Mouse (Mus musculus): Measurements from ENCODE around the gene Tamm41. TPM values are rescaled to one million over a fixed set of nuclear protein-coding genes. Genes with fewer than 3 reads are reported as not detected.

The Tamm41 gene
- polyA plus RNA-seq, 1 experiment from 2014 or later = 45.0 TPM

- H3K9ac ChIP-seq (ENCODE audit: low read depth, low read length) = 0 out of 2 replicates have a peak overlapping the region, but pooled peaks have one; percentile 10
- H3K4me3 ChIP-seq (ENCODE audit: low read depth, low read length) = no peak overlapping the region
- no peaks in the 10 kb centered on the region for H3K27me3 ChIP-seq (ENCODE audit: control insufficient read depth, insufficient read depth, low read length)
- H3K4me1 ChIP-seq (ENCODE audit: control insufficient read depth, insufficient read depth, low read length) = no peaks in the 10 kb centered on the region
- no peak for ATAC-seq (replicated peaks; ENCODE audit: insufficient number of reproducible peaks, low FRiP score, low TSS enrichment)
- 32% methylated on average over 10 of the region's 10 CpGs for WGBS (ENCODE audit: insufficient replicate concordance)
- no peak overlapping the region for H3K27ac ChIP-seq (ENCODE audit: low read depth, low read length)
- H3K36me3 ChIP-seq (ENCODE audit: control insufficient read depth, insufficient read depth, low read length) = no peaks in the 10 kb centered on the region
- no peak overlapping the region for H3K4me2 ChIP-seq
- no peaks in the 10 kb centered on the region for H3K9me3 ChIP-seq (replicated peaks; ENCODE audit: control insufficient read depth, low read length)
Measured at GRCm38 (mm10) chr6:115042609-115043008, 4.9 kb upstream of the Tamm41 start.

- H3K36me3 ChIP-seq (ENCODE audit: control insufficient read depth, insufficient read depth, low read length) = peaks cover 25% of the 10 kb centered on the region
- no peak overlapping the region for H3K4me2 ChIP-seq
- WGBS (ENCODE audit: insufficient replicate concordance) = 91% methylated on average over 5 of the region's 5 CpGs
- H3K9me3 ChIP-seq (replicated peaks; ENCODE audit: control insufficient read depth, low read length) = no peaks in the 10 kb centered on the region
- no peak for ATAC-seq (replicated peaks; ENCODE audit: insufficient number of reproducible peaks, low FRiP score, low TSS enrichment)
- H3K4me3 ChIP-seq (ENCODE audit: low read depth, low read length) = no peak overlapping the region
- H3K27ac ChIP-seq (ENCODE audit: low read depth, low read length) = no peak overlapping the region
- no peaks in the 10 kb centered on the region for H3K27me3 ChIP-seq (ENCODE audit: control insufficient read depth, insufficient read depth, low read length)
- H3K9ac ChIP-seq (ENCODE audit: low read depth, low read length) = no peak overlapping the region
- H3K4me1 ChIP-seq (ENCODE audit: control insufficient read depth, insufficient read depth, low read length) = peaks cover 6% of the 10 kb centered on the region; the same call in 1 of the 2 replicates
Measured at GRCm38 (mm10) chr6:115033441-115033840, 4.2 kb downstream of the Tamm41 start.

- Histone ChIP-seq H3K9me3 (replicated peaks; ENCODE audit: control insufficient read depth, low read length) (no peaks in the 10 kb centered on the region), H3K4me1 (ENCODE audit: control insufficient read depth, insufficient read depth, low read length) (no peaks in the 10 kb centered on the region), H3K27me3 (ENCODE audit: control insufficient read depth, insufficient read depth, low read length) (no peaks in the 10 kb centered on the region), H3K4me2 (no peak overlapping the region), H3K27ac (ENCODE audit: low read depth, low read length) (no peak overlapping the region), H3K4me3 (ENCODE audit: low read depth, low read length) (no peak overlapping the region), H3K9ac (ENCODE audit: low read depth, low read length) (no peak overlapping the region), H3K36me3 (ENCODE audit: control insufficient read depth, insufficient read depth, low read length) (peaks cover 25% of the 10 kb centered on the region)
- no peak for ATAC-seq (replicated peaks; ENCODE audit: insufficient number of reproducible peaks, low FRiP score, low TSS enrichment)
- 88% methylated on average over 2 of the region's 2 CpGs for WGBS (ENCODE audit: insufficient replicate concordance)
Measured at GRCm38 (mm10) chr6:115030098-115030497, 7.6 kb downstream of the Tamm41 start.

GRCm38 (mm10) chr6:115029248-115029647 lies 8.4 kb downstream of the Tamm41 start:
- WGBS (ENCODE audit: insufficient replicate concordance) = 73% methylated on average over 2 of the region's 2 CpGs
- Histone ChIP-seq H3K36me3 (ENCODE audit: control insufficient read depth, insufficient read depth, low read length) (peaks cover 24% of the 10 kb centered on the region), H3K4me2 (no peak overlapping the region), H3K4me1 (ENCODE audit: control insufficient read depth, insufficient read depth, low read length) (no peaks in the 10 kb centered on the region), H3K27me3 (ENCODE audit: control insufficient read depth, insufficient read depth, low read length) (no peaks in the 10 kb centered on the region), H3K9ac (ENCODE audit: low read depth, low read length) (no peak overlapping the region), H3K27ac (ENCODE audit: low read depth, low read length) (no peak overlapping the region), H3K9me3 (replicated peaks; ENCODE audit: control insufficient read depth, low read length) (no peaks in the 10 kb centered on the region), H3K4me3 (ENCODE audit: low read depth, low read length) (no peak overlapping the region)
- ATAC-seq (replicated peaks; ENCODE audit: insufficient number of reproducible peaks, low FRiP score, low TSS enrichment) = no peak

- H3K4me1 ChIP-seq (ENCODE audit: control insufficient read depth, insufficient read depth, low read length) = no peaks in the 10 kb centered on the region
- WGBS (ENCODE audit: insufficient replicate concordance) = 88% methylated on average over 14 of the region's 14 CpGs
- H3K36me3 ChIP-seq (ENCODE audit: control insufficient read depth, insufficient read depth, low read length) = peaks cover 14% of the 10 kb centered on the region
- no peak overlapping the region for H3K27ac ChIP-seq (ENCODE audit: low read depth, low read length)
- no peak overlapping the region for H3K9ac ChIP-seq (ENCODE audit: low read depth, low read length)
- H3K27me3 ChIP-seq (ENCODE audit: control insufficient read depth, insufficient read depth, low read length) = no peaks in the 10 kb centered on the region
- H3K9me3 ChIP-seq (replicated peaks; ENCODE audit: control insufficient read depth, low read length) = no peaks in the 10 kb centered on the region
- no peak for ATAC-seq (replicated peaks; ENCODE audit: insufficient number of reproducible peaks, low FRiP score, low TSS enrichment)
- no peak overlapping the region for H3K4me2 ChIP-seq
- H3K4me3 ChIP-seq (ENCODE audit: low read depth, low read length) = no peak overlapping the region
Measured at GRCm38 (mm10) chr6:115027485-115027992, 10.1 kb downstream of the Tamm41 start.

- Histone ChIP-seq H3K9ac (ENCODE audit: low read depth, low read length) (no peak overlapping the region), H3K4me1 (ENCODE audit: control insufficient read depth, insufficient read depth, low read length) (no peaks in the 10 kb centered on the region), H3K4me3 (ENCODE audit: low read depth, low read length) (no peak overlapping the region), H3K4me2 (no peak overlapping the region), H3K36me3 (ENCODE audit: control insufficient read depth, insufficient read depth, low read length) (peaks cover 2% of the 10 kb centered on the region; the same call in 1 of the 2 replicates), H3K27me3 (ENCODE audit: control insufficient read depth, insufficient read depth, low read length) (no peaks in the 10 kb centered on the region), H3K9me3 (replicated peaks; ENCODE audit: control insufficient read depth, low read length) (no peaks in the 10 kb centered on the region), H3K27ac (ENCODE audit: low read depth, low read length) (no peak overlapping the region)
- WGBS (ENCODE audit: insufficient replicate concordance) = 91% methylated on average over 9 of the region's 9 CpGs
- ATAC-seq (replicated peaks; ENCODE audit: insufficient number of reproducible peaks, low FRiP score, low TSS enrichment) = no peak
Measured at GRCm38 (mm10) chr6:115022876-115023275, 14.8 kb downstream of the Tamm41 start.

GRCm38 (mm10) chr6:115015461-115015860 lies 22.2 kb downstream of the Tamm41 start:
- 84% methylated on average over 13 of the region's 13 CpGs for WGBS (ENCODE audit: insufficient replicate concordance)
- Histone ChIP-seq H3K27me3 (ENCODE audit: control insufficient read depth, insufficient read depth, low read length) (no peaks in the 10 kb centered on the region), H3K4me3 (ENCODE audit: low read depth, low read length) (no peak overlapping the region), H3K4me1 (ENCODE audit: control insufficient read depth, insufficient read depth, low read length) (no peaks in the 10 kb centered on the region), H3K27ac (ENCODE audit: low read depth, low read length) (no peak overlapping the region), H3K36me3 (ENCODE audit: control insufficient read depth, insufficient read depth, low read length) (peaks cover 3% of the 10 kb centered on the region; the same call in 1 of the 2 replicates), H3K9ac (ENCODE audit: low read depth, low read length) (no peak overlapping the region), H3K4me2 (no peak overlapping the region), H3K9me3 (replicated peaks; ENCODE audit: control insufficient read depth, low read length) (no peaks in the 10 kb centered on the region)
- no peak for ATAC-seq (replicated peaks; ENCODE audit: insufficient number of reproducible peaks, low FRiP score, low TSS enrichment)

- no peak for ATAC-seq (replicated peaks; ENCODE audit: insufficient number of reproducible peaks, low FRiP score, low TSS enrichment)
- no peaks in the 10 kb centered on the region for H3K9me3 ChIP-seq (replicated peaks; ENCODE audit: control insufficient read depth, low read length)
- H3K4me1 ChIP-seq (ENCODE audit: control insufficient read depth, insufficient read depth, low read length) = no peaks in the 10 kb centered on the region
- no peak overlapping the region for H3K27ac ChIP-seq (ENCODE audit: low read depth, low read length)
- peaks cover 8% of the 10 kb centered on the region; the same call in 1 of the 2 replicates for H3K36me3 ChIP-seq (ENCODE audit: control insufficient read depth, insufficient read depth, low read length)
- no peaks in the 10 kb centered on the region for H3K27me3 ChIP-seq (ENCODE audit: control insufficient read depth, insufficient read depth, low read length)
- 88% methylated on average over 4 of the region's 4 CpGs for WGBS (ENCODE audit: insufficient replicate concordance)
- H3K4me3 ChIP-seq (ENCODE audit: low read depth, low read length) = no peak overlapping the region
- no peak overlapping the region for H3K4me2 ChIP-seq
- H3K9ac ChIP-seq (ENCODE audit: low read depth, low read length) = no peak overlapping the region
Measured at GRCm38 (mm10) chr6:115013574-115013973, 24.1 kb downstream of the Tamm41 start.

- WGBS (ENCODE audit: insufficient replicate concordance) = 82% methylated on average over 8 of the region's 8 CpGs
- ATAC-seq (replicated peaks; ENCODE audit: insufficient number of reproducible peaks, low FRiP score, low TSS enrichment) = no peak
- Histone ChIP-seq H3K36me3 (ENCODE audit: control insufficient read depth, insufficient read depth, low read length) (peaks cover 8% of the 10 kb centered on the region; the same call in 1 of the 2 replicates), H3K27ac (ENCODE audit: low read depth, low read length) (no peak overlapping the region), H3K4me1 (ENCODE audit: control insufficient read depth, insufficient read depth, low read length) (peaks cover 9% of the 10 kb centered on the region), H3K9ac (ENCODE audit: low read depth, low read length) (no peak overlapping the region), H3K4me2 (no peak overlapping the region), H3K27me3 (ENCODE audit: control insufficient read depth, insufficient read depth, low read length) (no peaks in the 10 kb centered on the region), H3K9me3 (replicated peaks; ENCODE audit: control insufficient read depth, low read length) (no peaks in the 10 kb centered on the region), H3K4me3 (ENCODE audit: low read depth, low read length) (no peak overlapping the region)
Measured at GRCm38 (mm10) chr6:115011792-115012191, 25.9 kb downstream of the Tamm41 start.
